Mouse (Mus musculus): ENCODE data around the gene Fam189a2.

Fam189a2 gene

DNA sequence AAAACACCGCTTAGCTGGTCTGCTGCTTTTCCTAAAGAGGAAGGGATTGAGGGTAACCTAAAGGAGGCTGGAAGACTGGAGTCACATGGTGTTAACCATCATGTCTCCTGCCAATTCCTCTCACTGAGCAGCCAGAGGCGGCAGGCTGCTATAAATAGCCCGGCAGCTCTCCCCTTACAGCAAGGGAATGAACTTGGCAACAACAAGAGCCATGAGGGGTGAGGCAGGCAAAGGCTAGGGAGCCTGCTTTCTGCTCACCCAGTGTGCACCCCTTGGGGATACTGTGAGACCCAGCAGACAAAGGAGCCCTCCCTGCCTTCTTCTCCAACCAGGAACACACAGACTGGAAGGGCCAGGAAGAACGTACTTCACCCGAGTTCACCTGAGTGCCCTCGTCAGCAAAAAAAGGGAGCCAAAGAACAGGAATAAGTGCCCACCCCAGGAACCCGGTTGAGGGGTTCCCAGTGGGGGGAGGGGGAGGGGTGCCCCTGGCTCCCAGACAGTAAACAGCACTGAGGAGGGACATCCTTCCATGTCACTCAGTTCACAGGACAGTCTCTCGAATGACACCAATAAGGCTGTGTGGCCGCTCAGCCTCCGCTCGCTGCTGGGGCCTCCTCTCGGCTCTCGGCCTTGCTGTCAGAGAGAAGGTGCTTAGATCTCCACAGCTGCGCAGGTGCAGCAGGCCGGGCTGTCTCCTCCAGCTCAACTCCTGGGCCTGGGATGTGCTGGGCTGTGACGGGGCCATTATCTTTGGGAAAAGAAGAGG, 57.8 kb downstream of the Fam189a2 start:
- DNase-seq (ENCODE audit: low read depth, low spot score): peak; percentile 78

DNA sequence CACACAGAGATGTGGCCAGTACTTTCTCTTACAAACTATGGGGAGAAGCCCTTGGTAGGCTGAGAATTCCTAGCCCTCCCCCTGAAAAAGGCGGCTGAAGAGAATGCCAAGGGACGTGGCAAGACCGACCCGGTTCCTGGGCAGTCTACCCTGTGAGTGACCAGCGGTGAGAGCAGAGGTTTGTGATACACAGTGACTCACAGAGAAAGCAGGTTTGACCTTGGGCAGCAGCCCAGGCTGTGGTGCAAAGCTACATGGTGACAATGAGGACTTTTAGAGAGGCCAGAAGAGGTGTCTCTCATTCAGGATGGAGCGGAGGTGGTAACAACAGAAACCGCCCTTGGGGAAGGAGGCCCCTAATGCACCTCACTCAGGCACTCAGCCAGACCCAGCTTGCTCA, 59.4 kb downstream of the Fam189a2 start:
- no peak for DNase-seq (ENCODE audit: low read depth, low spot score)

DNA sequence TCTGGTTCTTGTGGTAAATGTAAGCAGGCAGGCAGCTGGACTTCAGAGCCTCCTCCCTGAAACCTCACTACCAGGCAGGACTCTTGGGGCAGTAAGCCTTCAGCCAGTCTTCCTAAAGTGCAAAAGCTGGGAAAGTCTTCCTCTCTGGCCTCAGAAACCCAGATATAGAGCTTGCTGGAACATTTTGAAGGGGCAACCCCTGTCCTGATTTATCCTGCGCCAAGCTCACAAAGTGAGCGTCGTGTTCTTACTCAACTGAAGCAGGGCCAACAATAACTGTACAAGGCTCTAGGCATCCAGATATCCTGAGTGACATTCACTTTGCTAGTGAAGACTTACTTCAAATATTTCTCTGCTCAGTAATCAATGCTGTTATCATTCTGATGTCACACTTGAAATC, 60.4 kb downstream of the Fam189a2 start:
- DNase-seq (ENCODE audit: low read depth, low spot score): no peak

DNA sequence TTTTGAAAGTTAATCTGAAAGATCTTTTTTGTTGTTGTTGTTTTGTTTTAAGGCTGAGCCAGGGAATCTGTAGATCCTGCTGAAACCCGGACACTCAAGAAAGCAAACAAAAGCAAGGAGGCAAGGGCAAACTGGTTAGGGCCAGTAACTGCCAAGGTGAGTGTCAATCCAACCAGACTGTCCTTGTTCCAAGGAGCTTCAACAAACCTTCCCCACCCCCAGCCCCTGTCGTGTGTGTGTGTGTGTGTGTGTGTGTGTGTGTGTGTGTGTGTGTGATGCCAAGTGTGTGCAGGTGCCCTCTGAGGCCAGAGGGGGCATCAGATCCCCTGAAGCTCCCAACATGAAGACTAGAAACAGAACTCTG, 62.0 kb downstream of the Fam189a2 start:
- no peak for DNase-seq (ENCODE audit: low read depth, low spot score)

DNA sequence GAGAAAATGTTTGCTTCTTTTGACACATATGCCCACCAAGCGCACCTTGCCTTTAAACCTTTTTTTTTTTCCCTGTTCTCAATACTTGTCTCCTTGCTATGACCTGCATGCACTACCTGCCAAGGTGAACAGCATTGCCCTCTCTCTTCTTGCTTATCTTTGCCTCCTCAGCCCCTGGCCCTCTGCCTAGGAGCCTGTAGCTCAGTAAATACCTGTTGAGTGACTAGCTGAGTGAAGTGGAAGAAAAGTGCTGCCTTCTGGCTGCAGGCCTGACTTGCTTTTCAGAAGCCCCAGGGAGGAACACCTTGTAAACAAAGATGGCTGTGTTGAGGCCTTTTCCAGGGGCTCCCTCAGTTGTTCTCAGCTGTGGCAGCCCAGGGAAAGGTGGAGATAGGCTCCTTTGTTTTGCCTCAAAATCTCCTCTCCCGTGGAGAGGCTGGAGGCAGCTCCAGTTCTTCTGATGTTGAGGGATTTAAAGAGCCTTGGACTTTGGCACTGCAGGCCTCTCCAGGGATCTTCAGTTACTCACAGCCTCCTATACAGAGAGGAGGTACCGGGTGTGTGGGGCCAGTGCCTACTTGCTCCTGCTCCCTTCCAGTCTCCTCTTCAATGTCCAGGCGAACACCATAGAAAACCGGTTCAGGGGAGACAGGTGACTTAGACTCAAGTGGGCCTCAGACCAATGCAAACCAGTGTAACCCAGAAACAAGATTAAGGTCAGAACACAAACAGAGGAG, 62.5 kb downstream of the Fam189a2 start:
- DNase-seq (ENCODE audit: low read depth, low spot score): no peak

DNA sequence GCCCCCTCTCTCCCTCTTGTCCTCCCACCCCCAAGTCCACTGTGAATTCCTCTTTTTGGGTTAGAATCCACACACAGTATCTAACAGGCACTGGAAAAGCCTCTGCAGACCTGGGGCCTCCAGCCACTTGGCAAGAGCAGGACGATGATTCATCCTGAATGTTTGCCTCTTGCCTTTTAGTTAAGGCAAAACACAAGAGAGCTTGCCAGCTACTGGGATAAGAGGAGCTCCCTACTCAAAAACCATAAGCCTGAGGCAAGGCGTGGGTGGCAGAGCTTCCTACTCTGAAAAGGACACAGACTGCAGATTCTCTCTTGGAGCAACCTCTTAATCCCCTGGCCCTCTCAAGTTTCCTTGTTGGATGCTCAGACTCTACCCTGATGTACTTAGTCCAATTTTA, 63.7 kb downstream of the Fam189a2 start:
- peak; percentile 95 for DNase-seq (ENCODE audit: low read depth, low spot score)

DNA sequence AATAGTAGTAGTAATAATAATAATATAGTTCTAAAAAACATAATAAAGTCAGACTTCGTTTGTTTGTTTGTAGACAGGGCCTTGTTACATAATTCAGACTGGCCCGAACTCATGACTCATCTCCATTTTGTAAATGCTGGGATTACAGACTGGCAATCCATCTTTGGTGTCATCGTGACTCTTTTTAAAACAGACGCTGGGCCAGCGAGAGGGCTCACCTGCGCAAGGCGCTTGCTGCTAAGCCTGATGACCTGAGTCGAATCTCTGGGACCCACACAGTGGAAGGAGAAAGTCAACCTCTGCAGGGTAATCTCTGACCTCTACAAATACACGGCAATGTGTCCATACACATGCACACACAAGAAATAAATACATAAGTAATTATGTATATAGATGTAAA, 64.4 kb downstream of the Fam189a2 start:
- DNase-seq (ENCODE audit: low read depth, low spot score): no peak

DNA sequence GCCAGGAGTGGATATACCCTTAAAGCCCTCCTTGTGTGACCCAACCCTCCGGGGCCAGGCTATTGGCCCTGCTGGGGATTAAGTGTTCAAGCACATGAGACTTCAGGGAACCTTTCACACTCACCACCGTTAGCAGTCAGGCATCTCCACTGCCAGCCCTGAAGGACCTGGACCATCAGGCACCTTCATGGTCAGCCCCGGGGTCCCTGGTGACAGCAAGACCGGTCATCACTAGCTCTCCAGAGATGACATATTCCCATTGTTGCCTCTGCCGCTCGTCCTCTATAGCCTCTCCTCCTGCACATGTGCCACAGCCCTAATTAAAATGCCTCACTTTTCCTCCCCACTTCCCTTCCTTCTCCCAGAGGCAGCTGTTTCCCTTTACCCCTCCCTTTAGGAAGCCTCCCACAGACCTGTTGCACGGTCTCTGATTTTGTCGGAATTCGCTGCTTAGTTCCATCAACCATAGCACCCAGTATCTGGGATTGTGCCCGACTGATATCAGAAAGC, 66.4 kb downstream of the Fam189a2 start:
- DNase-seq (ENCODE audit: low read depth, low spot score): no peak

DNA sequence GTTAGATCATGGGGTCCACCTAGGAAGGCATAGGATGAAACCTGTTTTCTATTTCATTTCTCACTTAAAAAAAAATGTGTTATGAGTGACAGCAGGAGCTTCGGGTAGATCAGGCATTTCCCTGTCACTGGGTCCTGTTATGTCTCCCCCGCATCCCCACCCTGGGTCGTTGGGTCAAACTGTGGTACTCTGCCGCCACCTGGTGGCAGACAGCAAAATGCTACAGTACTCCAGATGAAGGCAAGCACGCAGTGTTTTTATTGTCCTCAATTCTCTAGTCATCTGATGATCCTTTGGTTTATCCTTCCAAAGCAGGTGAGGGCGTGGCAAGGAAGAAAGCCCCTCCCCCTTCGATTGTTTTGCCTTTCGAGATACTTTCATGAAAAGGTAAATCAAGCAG, 69.3 kb downstream of the Fam189a2 start:
- peak; percentile 87 for DNase-seq (ENCODE audit: low read depth, low spot score)

DNA sequence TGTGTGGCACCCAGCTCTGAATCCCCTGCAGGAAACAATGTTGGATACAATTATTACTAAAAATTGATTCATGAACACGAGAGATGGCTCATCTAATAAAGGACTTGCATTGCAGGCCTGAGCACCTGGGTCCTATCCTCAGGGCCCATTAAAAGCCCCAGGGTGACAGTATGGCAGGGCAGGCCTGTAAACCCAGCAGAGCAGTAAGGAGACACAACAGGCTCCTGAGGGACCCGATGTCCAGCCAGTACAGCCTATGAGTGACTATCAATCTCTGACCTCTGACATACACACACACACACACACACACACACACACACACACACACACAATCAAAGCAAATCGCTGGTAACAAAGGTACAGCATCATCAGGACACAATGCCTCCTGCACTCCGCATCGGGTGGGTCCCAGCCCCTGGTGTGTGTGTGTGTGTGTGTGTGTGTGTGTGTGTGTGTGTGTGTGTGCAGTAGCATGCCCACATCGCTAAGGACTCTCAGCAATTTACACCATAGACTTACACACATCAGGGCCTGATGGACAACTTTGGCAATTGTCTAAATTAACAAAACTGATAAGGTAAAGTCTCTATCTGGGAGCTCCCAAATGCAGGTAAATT, 69.9 kb downstream of the Fam189a2 start:
- no peak for DNase-seq (ENCODE audit: low read depth, low spot score)

DNA sequence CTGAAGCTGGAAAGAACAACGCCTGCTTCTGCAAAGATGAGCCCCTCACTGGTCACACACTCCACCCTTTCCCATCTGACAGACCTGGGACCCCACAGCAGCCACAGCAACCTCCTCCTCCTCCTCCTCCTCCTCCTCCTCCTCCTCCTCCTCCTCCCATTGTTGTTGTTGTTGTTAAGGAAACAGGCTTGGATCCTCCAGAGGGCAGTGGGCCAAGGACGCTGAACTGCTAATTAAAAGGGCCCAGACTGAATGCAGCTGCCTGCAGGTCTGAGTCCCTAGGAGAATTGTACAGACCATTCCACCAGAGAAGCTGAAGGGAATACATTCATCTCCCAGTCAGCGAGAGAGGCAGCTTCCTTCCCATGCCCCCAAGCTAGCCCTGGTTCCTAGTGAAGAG, 70.5 kb downstream of the Fam189a2 start:
- no peak for DNase-seq (ENCODE audit: low read depth, low spot score)

DNA sequence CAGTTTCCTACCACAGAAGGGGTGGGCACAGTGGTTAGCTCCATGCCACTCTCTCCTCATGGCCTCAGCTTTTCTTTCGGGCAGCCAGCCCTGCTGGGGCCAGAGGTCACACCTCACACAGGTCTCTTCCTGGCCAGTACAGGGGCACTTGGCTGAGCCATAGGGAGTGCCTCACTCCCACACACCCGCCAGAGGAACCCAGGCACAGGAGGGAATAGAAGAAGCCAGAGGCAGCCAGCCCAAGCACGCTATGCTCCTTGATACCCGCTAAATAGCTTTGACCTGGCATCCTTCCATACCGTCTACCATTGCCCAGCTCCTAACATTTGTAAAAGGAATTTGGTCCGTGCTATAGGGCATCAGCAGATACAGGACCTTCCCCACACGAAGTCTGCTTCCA, 70.9 kb downstream of the Fam189a2 start:
- DNase-seq (ENCODE audit: low read depth, low spot score): no peak

DNA sequence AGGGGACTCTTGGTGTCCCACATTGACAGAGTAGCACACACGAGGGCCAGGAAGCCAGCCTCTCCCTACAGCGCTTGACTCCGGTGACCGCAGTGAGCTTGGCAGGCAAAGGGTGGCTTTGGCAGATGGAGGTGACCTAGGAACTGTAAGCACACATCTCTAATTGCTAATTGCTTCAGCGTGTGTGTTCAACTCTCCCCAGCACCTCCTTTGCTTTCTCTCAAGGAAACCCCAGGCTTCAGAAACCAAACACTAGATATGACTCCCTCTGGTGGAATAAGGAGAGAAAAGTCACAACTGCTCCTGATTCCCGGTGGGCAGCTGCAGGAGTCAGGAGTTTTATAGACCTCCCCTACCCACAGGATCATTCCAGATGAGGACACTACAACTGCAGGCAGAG, 71.9 kb downstream of the Fam189a2 start:
- peak; percentile 61 for DNase-seq (ENCODE audit: low read depth, low spot score)

DNA sequence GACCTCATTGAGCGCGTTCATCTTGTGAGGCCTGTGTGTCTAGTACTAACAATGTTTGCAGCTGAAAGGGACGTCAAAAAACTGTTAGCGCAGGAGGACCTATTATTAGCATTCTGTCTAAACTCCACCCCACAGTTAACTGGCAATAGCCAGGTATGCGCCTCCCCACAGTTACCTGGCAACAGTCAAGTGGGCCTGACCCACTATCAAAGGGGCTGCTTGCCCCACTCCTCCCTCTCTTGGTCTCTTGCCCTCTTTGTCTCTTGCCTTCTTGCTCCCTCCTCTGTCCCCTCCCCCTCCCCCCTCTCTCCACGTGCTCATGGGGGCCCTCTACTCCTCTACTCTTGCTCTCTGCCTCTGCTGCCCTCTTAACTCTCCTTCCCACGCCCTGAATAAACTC, 73.3 kb downstream of the Fam189a2 start:
- DNase-seq (ENCODE audit: low read depth, low spot score): no peak

DNA sequence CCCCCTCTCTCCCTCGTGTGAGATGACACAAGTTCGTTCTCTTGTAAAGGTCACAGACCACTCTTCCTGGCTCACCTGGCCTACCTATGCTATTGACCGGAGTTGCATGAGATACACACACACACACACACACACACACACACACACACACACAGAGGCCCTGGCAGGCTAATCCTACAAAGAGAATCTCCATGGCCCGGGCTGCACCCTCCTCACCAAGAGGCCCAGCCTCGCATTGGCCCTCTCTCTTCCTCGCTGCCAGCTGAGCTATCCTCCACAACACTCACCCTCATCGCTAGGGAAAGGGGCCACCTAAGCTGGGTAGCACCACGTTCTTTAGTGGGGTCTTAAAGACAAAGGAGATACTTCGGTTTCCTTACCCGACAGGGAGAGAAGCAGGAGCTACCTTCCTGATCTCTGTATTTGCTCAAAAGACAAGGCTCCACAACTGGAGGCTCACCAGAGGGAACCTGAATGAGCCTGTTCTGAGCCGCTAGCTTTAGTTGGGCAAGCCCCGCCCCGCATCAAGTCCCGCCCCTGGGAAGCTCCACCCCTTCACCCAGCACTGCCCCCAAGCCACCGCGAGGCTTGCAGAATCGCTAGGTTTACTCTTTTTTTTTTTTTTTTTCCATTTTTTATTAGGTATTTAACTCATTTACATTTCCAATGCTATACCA, 74.4 kb downstream of the Fam189a2 start:
- DNase-seq (ENCODE audit: low read depth, low spot score): no peak

DNA sequence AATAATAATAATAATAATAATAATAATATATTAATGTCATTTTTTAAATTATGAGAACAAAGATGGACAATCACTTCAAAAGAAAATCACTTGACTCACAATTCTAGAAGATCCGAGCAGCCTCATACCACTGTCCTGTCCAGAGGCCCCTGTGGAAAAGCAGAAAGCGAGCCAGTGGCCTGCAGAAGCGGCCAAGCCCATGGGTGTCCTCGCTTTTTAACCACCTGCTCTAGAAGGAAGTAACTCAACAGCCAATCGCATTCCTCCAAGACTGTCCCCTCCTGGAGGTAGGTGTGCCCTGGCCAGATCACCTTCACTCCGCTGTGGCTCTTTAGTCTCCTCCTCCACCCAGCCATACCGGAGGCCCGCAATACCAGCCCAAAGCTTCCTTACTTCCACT, 75.4 kb downstream of the Fam189a2 start:
- DNase-seq (ENCODE audit: low read depth, low spot score): no peak

DNA sequence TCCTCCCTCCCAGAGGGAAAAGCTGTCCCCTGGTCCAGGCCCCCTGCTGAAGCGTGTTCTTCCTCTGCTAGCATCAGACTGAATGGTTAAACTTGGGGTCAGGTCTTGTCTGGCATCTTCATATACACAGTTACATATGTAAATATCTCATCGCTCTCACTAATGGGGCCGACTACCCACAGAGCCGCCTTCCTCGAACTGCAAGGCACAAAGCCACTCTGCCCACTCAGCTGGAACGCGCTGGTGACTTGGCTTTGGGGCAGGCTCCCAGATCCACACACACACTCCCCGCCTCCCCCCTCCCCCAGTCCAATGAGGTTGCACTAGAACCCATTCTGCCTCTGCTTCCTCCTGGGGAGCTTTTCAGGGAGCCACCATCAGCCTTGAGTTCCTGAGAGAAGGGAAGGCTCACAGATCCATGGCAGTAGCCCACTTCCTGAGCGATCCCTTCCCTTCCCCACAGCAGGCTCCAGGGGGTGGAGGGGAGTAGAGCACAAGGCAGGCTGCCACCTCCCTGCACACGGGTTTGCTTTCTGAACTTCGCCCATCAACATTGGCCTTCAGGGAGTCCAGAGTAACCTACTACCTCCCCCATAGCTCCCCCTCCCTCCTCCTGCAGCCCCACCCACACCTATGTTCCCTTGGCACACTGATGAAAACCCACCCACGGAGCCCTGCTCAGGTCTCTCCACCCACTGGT, 82.4 kb downstream of the Fam189a2 start:
- DNase-seq (ENCODE audit: low read depth, low spot score): no peak

DNA sequence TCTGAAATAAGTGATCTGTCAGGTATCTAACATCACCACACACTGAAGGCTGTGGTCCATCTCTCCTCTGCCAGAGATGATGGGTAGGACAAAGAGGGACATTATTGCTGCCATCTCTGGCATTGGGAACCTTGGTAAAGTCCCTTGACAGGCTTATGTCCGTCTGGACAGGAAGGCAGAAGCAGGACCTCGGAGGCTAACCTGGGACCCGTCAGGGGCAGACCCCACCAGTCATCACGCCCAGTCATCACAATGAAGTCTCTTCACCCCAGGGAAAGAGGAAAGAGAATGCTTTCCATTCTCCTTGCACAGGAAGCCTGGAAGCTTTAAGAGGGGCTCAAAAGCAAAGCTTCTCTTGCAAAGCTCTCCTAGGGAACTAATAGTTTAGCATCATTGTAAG, 82.9 kb downstream of the Fam189a2 start:
- no peak for DNase-seq (ENCODE audit: low read depth, low spot score)

DNA sequence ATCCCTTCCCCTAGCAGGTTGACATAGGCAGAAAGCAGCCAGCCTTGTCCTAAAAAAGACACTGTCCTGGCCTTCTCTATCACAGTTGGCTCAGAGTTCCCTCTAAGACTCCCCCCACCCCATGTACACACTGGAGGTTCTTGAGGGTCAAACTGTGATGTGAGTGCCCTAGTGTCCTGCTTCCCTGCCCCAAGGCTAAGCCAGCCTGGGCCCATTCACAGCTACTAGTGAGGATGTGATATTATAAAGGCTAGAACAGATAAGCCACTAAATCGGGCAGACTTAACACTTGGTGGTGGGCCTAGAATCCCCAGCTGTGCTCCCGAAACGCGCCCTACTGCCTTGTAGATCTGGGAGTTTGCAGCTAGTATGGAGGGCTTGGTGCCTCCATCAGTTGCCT, 84.1 kb downstream of the Fam189a2 start:
- no peak for DNase-seq (ENCODE audit: low read depth, low spot score)

DNA sequence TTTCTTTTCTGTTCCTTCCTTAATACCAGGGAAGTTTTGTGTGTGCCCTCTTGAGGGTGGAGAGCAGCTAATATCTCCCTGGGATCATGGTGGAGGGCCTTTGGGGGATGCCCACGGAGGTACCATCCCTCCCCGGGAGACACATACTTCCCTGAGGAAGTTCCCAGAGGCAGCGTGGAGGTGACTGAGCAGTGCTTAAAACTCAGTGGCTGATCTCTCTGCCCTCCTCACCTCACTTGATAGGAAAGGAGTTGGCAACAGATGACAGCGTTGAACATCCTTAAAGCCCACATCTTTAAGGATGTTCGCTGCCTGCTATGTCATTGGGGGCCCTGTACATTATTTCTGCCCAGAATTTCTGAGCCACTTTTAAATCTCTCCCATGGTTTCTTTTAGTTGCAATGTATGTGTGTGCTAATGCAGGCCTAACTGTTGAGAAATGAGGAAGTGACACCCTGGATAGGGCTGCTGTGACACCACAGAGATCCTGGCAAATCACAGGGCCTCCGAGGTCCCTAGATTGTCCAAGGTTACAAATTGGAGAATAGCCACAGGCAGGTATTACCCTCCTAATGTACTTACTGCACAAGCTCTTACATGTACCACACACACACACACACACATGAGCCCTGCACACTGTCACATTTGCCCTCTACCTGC, 84.7 kb downstream of the Fam189a2 start:
- no peak for DNase-seq (ENCODE audit: low read depth, low spot score)

DNA sequence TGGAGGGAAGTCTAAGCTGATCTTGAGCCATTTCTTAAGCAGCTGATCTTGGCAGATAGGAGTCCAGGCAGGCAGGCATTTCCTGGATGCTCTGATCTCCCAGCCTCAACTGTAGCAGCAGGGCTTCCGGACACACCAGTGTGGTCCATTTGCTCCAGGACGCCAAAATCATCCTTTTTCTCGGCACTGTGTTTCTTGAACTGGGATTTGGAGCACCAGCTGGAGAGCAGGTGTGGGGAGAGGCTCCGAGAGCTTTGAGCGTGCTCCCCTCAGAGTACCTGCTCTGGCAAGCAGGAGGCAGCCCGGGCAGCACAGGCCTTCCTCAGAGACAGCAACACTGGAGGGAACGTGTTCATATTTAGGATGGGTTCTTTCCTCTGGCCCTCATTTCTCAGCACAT, 87.9 kb downstream of the Fam189a2 start:
- peak; percentile 73 for DNase-seq (ENCODE audit: low read depth, low spot score)

Data from brain, adult 2 months (tissue).